Mouse (Mus musculus): ENCODE results near the gene Gm20481. TPM values are rescaled to one million over a fixed set of nuclear protein-coding genes. Genes with fewer than 3 reads are reported as not detected.
A peak's percentile ranks its signal among the peaks of the same experiment; 100 is the strongest.
"Not testable (repeated sequence)": the region's sequence is repeated elsewhere in the genome, so short reads cannot be mapped to it uniquely, and the experiment has no call there.

Gm20481 gene
- polyA plus RNA-seq, 2 experiments from 2014 or later = not detected

DNA sequence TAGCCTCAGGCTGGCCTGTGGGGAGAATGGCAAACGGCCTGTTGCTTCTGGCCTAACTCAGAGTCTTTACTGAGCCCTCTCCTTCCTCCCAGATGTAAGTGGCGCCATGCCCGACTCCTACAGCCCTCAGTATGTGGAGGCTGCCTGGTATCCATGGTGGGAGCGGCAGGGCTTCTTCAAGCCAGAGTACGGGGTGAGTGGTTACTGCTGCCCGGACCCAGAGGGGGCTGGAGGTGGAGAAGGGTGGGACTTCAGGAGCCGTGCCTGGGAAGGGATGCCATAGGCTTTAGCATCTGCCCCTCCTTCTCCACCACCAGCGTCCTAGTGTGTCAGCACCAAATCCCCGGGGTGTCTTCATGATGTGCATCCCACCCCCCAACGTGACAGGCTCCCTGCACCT lies 35.4 kb downstream of the Gm20481 start:
- ATAC-seq = no peak

DNA sequence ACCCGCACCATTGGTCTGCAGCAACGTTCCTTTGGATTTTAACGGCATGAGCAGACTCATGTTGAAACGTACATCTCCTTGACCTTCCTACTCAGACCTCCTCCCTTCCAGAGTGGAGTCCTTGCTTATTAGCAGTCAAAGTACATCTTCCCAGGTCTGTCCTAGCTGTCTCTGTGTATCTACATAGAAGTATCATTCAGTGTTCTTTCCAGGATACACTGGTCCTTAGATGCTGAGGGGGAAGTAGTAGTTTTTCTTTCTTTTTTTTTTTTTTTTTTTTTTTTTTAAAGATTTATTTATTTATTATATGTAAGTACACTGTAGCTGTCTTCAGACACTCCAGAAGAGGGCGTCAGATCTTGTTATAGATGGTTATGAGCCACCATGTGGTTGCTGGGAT lies 36.2 kb downstream of the Gm20481 start:
- not testable (repeated sequence) for ATAC-seq

DNA sequence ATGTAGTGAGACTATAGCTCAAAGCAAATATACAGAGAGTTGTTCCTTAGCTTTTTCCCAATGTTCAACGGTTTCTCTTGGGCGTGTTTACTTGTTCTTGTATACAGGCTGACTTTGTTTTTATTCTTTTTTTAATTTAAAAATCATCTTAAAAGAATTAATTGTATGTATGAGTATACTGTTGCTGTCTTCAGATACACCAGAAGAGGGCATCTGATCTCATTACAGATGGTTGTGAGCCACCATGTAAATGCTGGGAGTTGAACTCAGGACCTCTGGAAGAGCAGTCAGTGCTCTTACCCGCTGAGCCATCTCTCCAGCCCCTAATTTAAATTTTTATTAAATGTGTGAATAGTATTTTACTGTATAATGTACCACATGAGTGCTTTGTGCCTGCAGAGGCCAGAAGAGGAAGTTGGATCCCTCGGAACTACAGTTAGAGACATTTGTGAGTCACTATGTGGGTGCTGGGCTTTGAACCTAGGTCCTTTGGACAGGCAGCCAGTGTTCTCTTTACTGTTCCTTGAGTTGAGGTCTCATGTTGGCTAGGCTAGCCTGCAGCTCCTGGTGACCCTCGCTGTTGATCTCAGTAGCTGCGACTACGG lies 37.8 kb downstream of the Gm20481 start:
- ATAC-seq = no peak

GRCm38 (mm10) chr17:35009586-35009985 lies 39.9 kb downstream of the Gm20481 start:
- no peak for ATAC-seq

DNA sequence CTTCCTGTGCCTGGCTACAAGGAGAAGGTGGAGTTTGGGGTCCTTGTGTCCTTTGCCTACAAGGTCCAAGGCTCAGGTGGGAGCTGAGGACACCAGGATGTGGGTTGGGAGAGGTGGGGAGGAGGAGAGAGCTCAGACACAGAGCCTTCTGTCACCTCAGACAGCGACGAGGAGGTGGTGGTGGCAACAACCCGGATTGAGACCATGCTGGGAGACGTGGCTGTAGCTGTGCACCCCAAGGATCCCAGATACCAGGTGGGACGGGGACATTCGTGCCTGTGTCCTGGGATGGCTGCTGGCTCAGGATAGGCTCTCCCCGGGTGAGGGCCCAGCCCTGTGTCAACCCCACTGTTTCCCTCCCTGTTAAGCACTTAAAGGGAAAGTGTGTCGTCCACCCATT lies 41.7 kb downstream of the Gm20481 start:
- ATAC-seq = no peak

- ATAC-seq = no peak
Observed at GRCm38 (mm10) chr17:35012430-35012829, 42.7 kb downstream of the Gm20481 start.

DNA sequence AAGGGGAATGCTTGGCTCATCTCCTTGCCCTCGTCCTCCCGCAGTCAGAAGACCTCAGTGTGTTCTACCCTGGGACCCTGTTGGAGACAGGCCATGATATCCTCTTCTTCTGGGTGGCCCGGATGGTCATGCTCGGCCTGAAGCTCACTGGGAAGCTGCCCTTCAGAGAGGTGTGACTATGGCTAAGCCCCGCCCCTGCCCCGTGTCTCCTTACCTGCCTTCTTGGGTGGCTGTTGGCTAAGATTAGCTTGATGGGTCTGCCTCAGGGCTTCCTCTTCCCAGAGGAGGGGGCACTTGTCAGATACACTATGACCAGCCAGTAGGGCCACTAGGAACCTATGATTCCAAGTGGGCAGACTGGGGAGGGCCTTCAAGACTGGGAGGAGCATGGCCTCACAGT lies 43.5 kb downstream of the Gm20481 start:
- ATAC-seq = no peak

DNA sequence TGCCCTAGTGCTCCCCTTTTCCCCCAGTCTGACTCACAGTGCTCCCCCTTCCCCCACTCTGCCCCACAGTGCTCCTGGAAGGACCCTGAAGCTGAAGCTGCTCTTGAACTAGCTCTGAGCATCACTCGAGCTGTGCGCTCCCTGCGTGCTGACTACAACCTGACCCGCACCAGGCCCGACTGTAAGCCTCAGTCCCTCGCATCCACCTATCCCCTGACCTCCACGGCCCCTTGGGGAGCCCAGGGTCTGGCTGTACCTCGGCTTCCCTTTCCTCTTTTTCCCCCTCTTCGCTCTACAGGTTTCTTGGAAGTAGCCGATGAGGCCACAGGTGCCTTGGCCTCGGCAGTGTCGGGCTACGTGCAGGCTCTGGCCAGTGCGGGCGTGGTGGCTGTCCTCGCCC lies 45.6 kb downstream of the Gm20481 start:
- ATAC-seq = no peak

- no peak for ATAC-seq
Observed at GRCm38 (mm10) chr17:35016376-35016775, 46.7 kb downstream of the Gm20481 start, which contains the start of gene Vwa7. Gene Vwa7 (plus strand): TSS chr17:35016579.

DNA sequence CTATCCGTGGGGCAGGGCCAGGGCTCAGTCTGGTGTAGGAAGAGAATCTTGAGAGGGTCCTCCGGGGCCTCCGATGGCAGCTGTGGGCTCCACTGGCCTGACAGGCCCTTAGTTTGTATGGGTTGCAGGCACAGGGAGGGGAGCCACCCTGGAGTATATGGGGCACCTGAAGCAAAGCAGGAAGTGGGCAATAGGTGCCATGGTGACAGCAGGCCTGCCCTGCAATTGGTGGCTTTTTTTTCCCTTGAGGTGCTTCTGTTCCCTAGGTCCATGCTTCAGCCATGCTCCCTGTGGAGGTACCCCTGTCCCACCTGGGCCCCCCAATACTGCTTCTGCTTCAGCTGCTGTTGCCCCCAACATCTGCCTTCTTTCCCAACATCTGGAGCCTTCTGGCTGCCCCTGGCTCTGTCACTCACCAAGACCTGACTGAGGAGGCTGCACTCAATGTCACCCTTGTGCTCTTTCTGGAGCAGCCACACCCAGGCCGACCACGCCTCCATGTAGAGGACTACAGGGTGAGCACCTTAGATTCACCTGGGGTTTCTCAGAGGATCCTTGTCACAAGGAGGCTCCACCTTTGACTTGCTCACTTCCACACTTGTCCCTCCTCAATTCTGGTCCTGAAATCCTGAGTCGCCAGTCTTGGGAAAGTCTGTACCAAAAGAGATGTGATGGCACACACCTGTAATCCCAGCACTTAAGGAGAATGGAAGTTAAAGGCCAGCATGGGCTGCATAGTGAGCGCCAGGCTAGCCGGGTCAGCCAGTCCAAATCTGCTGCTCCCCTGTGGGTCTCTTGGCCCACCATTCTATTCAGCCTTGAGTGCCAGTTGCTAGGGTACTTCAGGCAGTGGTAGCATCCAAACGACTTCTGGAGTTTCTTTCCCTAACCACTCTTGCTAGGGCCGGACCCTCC lies 47.3 kb downstream of the Gm20481 start:
- ATAC-seq = peak; percentile 55

DNA sequence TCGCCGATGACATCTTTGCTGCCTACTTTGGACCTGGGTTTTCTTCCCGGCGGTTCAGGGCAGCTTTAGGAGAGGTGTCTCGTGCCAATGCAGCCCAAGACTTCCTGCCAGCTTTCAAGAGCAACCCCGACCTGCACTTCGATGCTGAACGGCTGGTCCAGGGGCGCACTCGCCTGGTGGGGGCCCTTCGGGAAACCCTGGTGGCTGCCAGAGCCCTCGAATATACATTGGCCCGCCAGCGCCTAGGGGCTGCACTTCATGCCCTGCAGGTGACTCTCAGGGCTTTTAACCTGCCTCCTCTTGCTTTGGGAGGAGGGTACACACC lies 48.0 kb downstream of the Gm20481 start:
- ATAC-seq = no peak

- ATAC-seq = no peak
Observed at GRCm38 (mm10) chr17:35018171-35018570, 48.5 kb downstream of the Gm20481 start.

DNA sequence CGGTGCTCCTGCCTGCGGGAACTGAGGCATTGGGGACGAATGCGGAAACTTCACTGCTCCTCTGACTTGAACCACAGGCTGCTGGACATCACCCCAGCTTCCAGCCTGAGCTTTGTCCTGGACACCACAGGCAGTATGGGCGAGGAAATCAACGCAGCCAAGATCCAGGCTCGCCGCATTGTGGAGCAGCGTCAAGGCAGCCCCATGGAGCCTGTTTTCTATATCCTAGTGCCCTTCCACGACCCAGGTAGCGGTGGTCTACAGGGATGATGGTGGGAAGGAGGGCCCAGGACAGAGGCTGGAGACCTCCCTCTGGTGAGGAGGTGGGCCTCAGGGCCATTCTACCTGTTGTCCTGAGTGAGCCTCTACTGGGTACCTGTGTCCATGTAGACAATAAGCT lies 50.2 kb downstream of the Gm20481 start:
- no peak for ATAC-seq

- ATAC-seq = no peak
Observed at GRCm38 (mm10) chr17:35020551-35020950, 50.8 kb downstream of the Gm20481 start.

DNA sequence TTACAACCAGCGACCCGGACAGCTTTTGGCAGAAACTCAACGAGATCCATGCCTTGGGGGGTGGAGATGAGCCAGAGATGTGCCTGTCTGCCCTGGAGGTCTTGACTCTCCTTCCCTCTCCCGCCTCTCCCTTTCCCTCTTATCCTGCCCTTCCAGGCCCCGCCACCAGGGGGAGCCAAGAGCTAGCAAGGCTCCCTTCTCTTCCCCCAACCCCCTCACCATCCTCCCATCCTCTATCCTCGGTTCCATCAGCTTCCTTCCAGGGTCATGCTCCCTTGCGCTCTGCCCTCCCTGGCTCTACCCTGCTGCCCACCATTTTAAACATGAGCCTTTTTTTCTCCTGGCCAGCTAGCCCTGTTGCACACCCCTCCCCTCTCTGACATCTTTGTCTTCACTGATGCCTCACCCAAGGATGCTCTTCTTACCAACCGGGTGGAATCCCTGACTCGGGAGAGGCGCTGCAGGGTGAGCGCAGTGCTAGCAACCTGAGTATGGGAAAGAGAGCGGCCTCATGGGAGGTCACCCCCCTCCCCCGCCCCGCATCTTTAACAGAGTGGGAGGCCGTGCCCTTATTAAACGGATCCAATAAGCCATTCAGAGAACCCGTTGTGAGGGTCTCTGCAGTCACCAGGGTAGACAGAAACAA lies 51.6 kb downstream of the Gm20481 start:
- ATAC-seq = peak; percentile 68

Other genes starting within 250 kb of the Gm20481 start
- gene C4b, start 226.0 kb upstream of the Gm20481 start, polyA plus RNA-seq (2017; shearing (Covaris generic)) = not detected
- gene Cyp21a1, start 165.4 kb upstream of the Gm20481 start, polyA plus RNA-seq (2017; shearing (Covaris generic)) = not detected
- gene Stk19, start 133.0 kb upstream of the Gm20481 start, polyA plus RNA-seq (2017; shearing (Covaris generic)) = 10 to 100 TPM; 37.3 to 51.6 TPM
- gene Dxo, start 132.9 kb upstream of the Gm20481 start, polyA plus RNA-seq (2017; shearing (Covaris generic)) = 10 to 100 TPM; 19.8 to 28.0 TPM
- gene Skiv2l, start 119.7 kb upstream of the Gm20481 start, polyA plus RNA-seq (2017; shearing (Covaris generic)) = 10 to 100 TPM; 26.0 to 38.5 TPM
- 10 to 100 TPM; 45.4 to 53.4 TPM for gene Nelfe, start 119.5 kb upstream of the Gm20481 start, polyA plus RNA-seq (2017; shearing (Covaris generic))
- under 1 TPM; 0.79 to 0.83 TPM for gene Cfb, start 107.4 kb upstream of the Gm20481 start, polyA plus RNA-seq (2017; shearing (Covaris generic))
- gene Zbtb12, start 90.4 kb upstream of the Gm20481 start, polyA plus RNA-seq (2017; shearing (Covaris generic)) = not detected
- not detected for gene Gm20547, start 87.9 kb upstream of the Gm20481 start, polyA plus RNA-seq (2017; shearing (Covaris generic))
- gene C2, start 71.6 kb upstream of the Gm20481 start, polyA plus RNA-seq (2017; shearing (Covaris generic)) = under 1 TPM in 1 of 2 experiments, not detected in 1; 0.73 TPM
- 10 to 100 TPM; 32.8 to 37.0 TPM for gene Ehmt2, start 71.4 kb upstream of the Gm20481 start, polyA plus RNA-seq (2017; shearing (Covaris generic))
- not detected for gene Slc44a4, start 55.4 kb upstream of the Gm20481 start, polyA plus RNA-seq (2017; shearing (Covaris generic))
- 10 to 100 TPM; 18.6 to 19.9 TPM for gene Neu1, start 38.7 kb upstream of the Gm20481 start, polyA plus RNA-seq (2017; shearing (Covaris generic))
- 1 to 10 TPM in 1 of 2 experiments, not detected in 1; 7.0 TPM for gene Hspa1b, start 10.7 kb upstream of the Gm20481 start, polyA plus RNA-seq (2017; shearing (Covaris generic))
- 1 to 10 TPM in 1 of 2 experiments, under 1 TPM in 1; 0.17 to 5.1 TPM for gene Hspa1a, start 2.2 kb downstream of the Gm20481 start, polyA plus RNA-seq (2017; shearing (Covaris generic))
- under 1 TPM in 1 of 2 experiments, not detected in 1; 0.46 TPM for gene Hspa1l, start 2.8 kb downstream of the Gm20481 start, polyA plus RNA-seq (2017; shearing (Covaris generic))
- 10 to 100 TPM; 45.5 to 61.3 TPM for gene Lsm2, start 11.9 kb downstream of the Gm20481 start, polyA plus RNA-seq (2017; shearing (Covaris generic))
- 10 to 100 TPM; 28.5 to 29.1 TPM for gene Vars, start 31.1 kb downstream of the Gm20481 start, polyA plus RNA-seq (2017; shearing (Covaris generic))
- gene Vwa7, start 46.7 kb downstream of the Gm20481 start, polyA plus RNA-seq (2017; shearing (Covaris generic)) = under 1 TPM; 0.11 to 0.12 TPM
- 1 to 10 TPM; 1.8 to 2.1 TPM for gene Sapcd1, start 58.1 kb downstream of the Gm20481 start, polyA plus RNA-seq (2017; shearing (Covaris generic))
- gene Msh5, start 76.8 kb downstream of the Gm20481 start, polyA plus RNA-seq (2017; shearing (Covaris generic)) = 1 to 10 TPM; 1.3 to 1.6 TPM
- gene Clic1, start 80.1 kb downstream of the Gm20481 start, polyA plus RNA-seq (2017; shearing (Covaris generic)) = 100 to 1,000 TPM; 464 to 670 TPM
- 1 to 10 TPM in 1 of 2 experiments, under 1 TPM in 1; 0.36 to 1.8 TPM for gene Ddah2, start 89.1 kb downstream of the Gm20481 start, polyA plus RNA-seq (2017; shearing (Covaris generic))
- gene Ly6g6c, start 95.5 kb downstream of the Gm20481 start, polyA plus RNA-seq (2017; shearing (Covaris generic)) = not detected
- not detected for gene Mpig6b, start 96.3 kb downstream of the Gm20481 start, polyA plus RNA-seq (2017; shearing (Covaris generic))
- not detected for gene Ly6g6e, start 107.0 kb downstream of the Gm20481 start, polyA plus RNA-seq (2017; shearing (Covaris generic))
- not detected for gene Ly6g6d, start 108.2 kb downstream of the Gm20481 start, polyA plus RNA-seq (2017; shearing (Covaris generic))
- gene Ly6g6f, start 115.7 kb downstream of the Gm20481 start, polyA plus RNA-seq (2017; shearing (Covaris generic)) = under 1 TPM in 1 of 2 experiments, not detected in 1; 0.29 TPM
- gene Abhd16a, start 119.4 kb downstream of the Gm20481 start, polyA plus RNA-seq (2017; shearing (Covaris generic)) = 10 to 100 TPM; 18.7 to 20.6 TPM
- not detected for gene Ly6g5c, start 138.4 kb downstream of the Gm20481 start, polyA plus RNA-seq (2017; shearing (Covaris generic))
- gene Ly6g5b, start 145.5 kb downstream of the Gm20481 start, polyA plus RNA-seq (2017; shearing (Covaris generic)) = 1 to 10 TPM; 1.9 to 2.4 TPM
- 10 to 100 TPM; 60.4 to 70.2 TPM for gene Gpank1, start 151.5 kb downstream of the Gm20481 start, polyA plus RNA-seq (2017; shearing (Covaris generic))
- gene Csnk2b, start 152.1 kb downstream of the Gm20481 start, polyA plus RNA-seq (2017; shearing (Covaris generic)) = 100 to 1,000 TPM; 274 to 355 TPM
- 10 to 100 TPM; 22.6 to 26.3 TPM for gene D17H6S53E, start 156.5 kb downstream of the Gm20481 start, polyA plus RNA-seq (2017; shearing (Covaris generic))
- gene Apom, start 162.1 kb downstream of the Gm20481 start, polyA plus RNA-seq (2017; shearing (Covaris generic)) = not detected
- gene Bag6, start 165.3 kb downstream of the Gm20481 start, polyA plus RNA-seq (2017; shearing (Covaris generic)) = 10 to 100 TPM; 26.2 to 34.1 TPM
- gene Prrc2a, start 195.0 kb downstream of the Gm20481 start, polyA plus RNA-seq (2017; shearing (Covaris generic)) = 10 to 100 TPM; 38.8 to 78.9 TPM
- gene Aif1, start 206.2 kb downstream of the Gm20481 start, polyA plus RNA-seq (2017; shearing (Covaris generic)) = 1 to 10 TPM in 1 of 2 experiments, under 1 TPM in 1; 0.91 to 1.9 TPM
- gene Lst1, start 218.5 kb downstream of the Gm20481 start, polyA plus RNA-seq (2017; shearing (Covaris generic)) = 10 to 100 TPM in 1 of 2 experiments, 1 to 10 TPM in 1; 5.4 to 13.4 TPM
- 100 to 1,000 TPM; 134 to 383 TPM for gene Ltb, start 224.5 kb downstream of the Gm20481 start, polyA plus RNA-seq (2017; shearing (Covaris generic))
- gene Tnf, start 232.1 kb downstream of the Gm20481 start, polyA plus RNA-seq (2017; shearing (Covaris generic)) = 10 to 100 TPM; 21.5 to 21.6 TPM
- gene Lta, start 235.4 kb downstream of the Gm20481 start, polyA plus RNA-seq (2017; shearing (Covaris generic)) = 10 to 100 TPM; 70.5 to 90.5 TPM

All from activated CD4-positive, CD25-positive, alpha-beta regulatory T cell, adult 4 months (primary cell).